Mouse (Mus musculus): ENCODE data around the gene Txn2. TPM values are rescaled to one million over a fixed set of nuclear protein-coding genes. Genes with fewer than 3 reads are reported as not detected.

Txn2 gene
- polyA plus RNA-seq, 1 experiment from 2014 or later: 259 TPM

GRCm38 (mm10) chr15:77911065-77911464, 17.7 kb downstream of the Txn2 start:
- Histone ChIP-seq H3K27ac (ENCODE audit: low read length) (peak overlapping the region; percentile 41; the same call in 1 of the 2 replicates), H3K4me3 (ENCODE audit: low read depth, low read length) (no peak overlapping the region), H3K9me3 (ENCODE audit: control insufficient read depth, low read depth, low read length) (no peaks in the 10 kb centered on the region), H3K4me1 (ENCODE audit: control insufficient read depth, insufficient read depth, low read length) (peaks cover 9% of the 10 kb centered on the region), H3K36me3 (ENCODE audit: control insufficient read depth, insufficient read depth, low read length) (peaks cover 14% of the 10 kb centered on the region), H3K9ac (replicated peaks; ENCODE audit: low read depth, low read length) (no peak overlapping the region), H3K4me2 (replicated peaks; ENCODE audit: low read depth, low read length) (no peak overlapping the region), H3K27me3 (ENCODE audit: control insufficient read depth, insufficient read depth, low read length) (no peaks in the 10 kb centered on the region)
- peak; percentile 72 for ATAC-seq (ENCODE audit: insufficient number of reproducible peaks, insufficient read depth, low FRiP score, low read depth)
- 15% methylated on average over 2 of the region's 2 CpGs for WGBS

DNA sequence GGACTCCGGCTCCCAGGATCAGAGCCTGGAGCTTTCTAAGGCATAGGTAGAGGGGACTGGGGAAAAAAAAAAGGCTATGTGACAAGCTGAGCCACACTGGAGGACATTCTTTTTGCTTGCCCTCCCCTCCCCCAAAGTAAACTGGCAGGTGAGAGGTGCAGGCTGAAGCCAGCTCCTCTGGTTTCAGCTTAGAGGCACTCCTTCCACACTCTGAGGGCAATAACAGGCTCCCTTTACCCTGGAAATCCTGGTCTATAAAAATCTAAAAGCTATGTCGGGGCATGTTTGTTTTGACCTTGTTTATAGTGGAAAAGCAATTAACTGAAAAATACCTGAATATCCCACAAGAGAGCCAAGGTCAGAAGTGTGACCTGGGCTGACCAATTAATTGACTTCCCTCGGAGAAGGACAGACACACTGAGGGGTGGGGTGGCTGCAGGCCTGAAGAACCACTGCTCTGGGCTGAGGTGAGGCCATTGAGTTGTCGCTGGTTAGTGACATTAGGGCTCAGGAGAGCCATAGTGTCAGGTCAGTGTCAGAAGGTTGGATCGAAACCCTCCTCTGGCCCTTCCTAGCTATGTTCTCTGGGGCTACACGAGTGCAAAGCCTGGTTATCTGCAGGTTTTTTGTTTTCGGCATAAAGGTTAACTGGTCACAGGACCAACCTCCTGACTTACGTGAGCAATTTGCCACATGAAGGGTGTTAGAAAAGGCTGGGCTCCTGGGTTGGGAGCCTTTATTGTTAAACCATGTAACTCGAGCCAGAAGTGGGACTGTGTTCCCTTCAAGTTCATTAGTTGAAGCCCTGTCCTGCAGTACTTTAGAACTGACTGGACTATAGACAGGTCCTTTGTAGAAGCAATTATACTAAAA, 20.9 kb downstream of the Txn2 start:
- 50% methylated on average over 9 of the region's 9 CpGs for WGBS
- H3K27ac ChIP-seq (ENCODE audit: low read length): peak overlapping the region; percentile 82
- no peak overlapping the region; the same call in 1 of the 2 replicates for H3K4me2 ChIP-seq (replicated peaks; ENCODE audit: low read depth, low read length)
- H3K9ac ChIP-seq (replicated peaks; ENCODE audit: low read depth, low read length): no peak overlapping the region
- H3K9me3 ChIP-seq (ENCODE audit: control insufficient read depth, low read depth, low read length): no peaks in the 10 kb centered on the region
- no peak overlapping the region for H3K4me3 ChIP-seq (ENCODE audit: low read depth, low read length)
- ATAC-seq (ENCODE audit: insufficient number of reproducible peaks, insufficient read depth, low FRiP score, low read depth): no peak
- peaks cover 30% of the 10 kb centered on the region for H3K4me1 ChIP-seq (ENCODE audit: control insufficient read depth, insufficient read depth, low read length)
- H3K36me3 ChIP-seq (ENCODE audit: control insufficient read depth, insufficient read depth, low read length): no peaks in the 10 kb centered on the region
- H3K27me3 ChIP-seq (ENCODE audit: control insufficient read depth, insufficient read depth, low read length): no peaks in the 10 kb centered on the region

GRCm38 (mm10) chr15:77906545-77906944, 22.3 kb downstream of the Txn2 start:
- H3K9me3 ChIP-seq (ENCODE audit: control insufficient read depth, low read depth, low read length): no peaks in the 10 kb centered on the region
- no peaks in the 10 kb centered on the region for H3K36me3 ChIP-seq (ENCODE audit: control insufficient read depth, insufficient read depth, low read length)
- WGBS: 50% methylated on average over 10 of the region's 10 CpGs
- H3K27me3 ChIP-seq (ENCODE audit: control insufficient read depth, insufficient read depth, low read length): no peaks in the 10 kb centered on the region
- ATAC-seq (ENCODE audit: insufficient number of reproducible peaks, insufficient read depth, low FRiP score, low read depth): no peak
- H3K9ac ChIP-seq (replicated peaks; ENCODE audit: low read depth, low read length): no peak overlapping the region
- peaks cover 30% of the 10 kb centered on the region for H3K4me1 ChIP-seq (ENCODE audit: control insufficient read depth, insufficient read depth, low read length)
- no peak overlapping the region for H3K4me2 ChIP-seq (replicated peaks; ENCODE audit: low read depth, low read length)
- H3K27ac ChIP-seq (ENCODE audit: low read length): peak overlapping the region; percentile 84; the same call in 1 of the 2 replicates
- H3K4me3 ChIP-seq (ENCODE audit: low read depth, low read length): no peak overlapping the region

- H3K9ac ChIP-seq (replicated peaks; ENCODE audit: low read depth, low read length): no peak overlapping the region
Observed at GRCm38 (mm10) chr15:77906081-77906480, 22.7 kb downstream of the Txn2 start.

GRCm38 (mm10) chr15:77905275-77905970, 23.4 kb downstream of the Txn2 start:
- ATAC-seq (ENCODE audit: insufficient number of reproducible peaks, insufficient read depth, low FRiP score, low read depth): peak; percentile 87
- 6% methylated on average over 26 of the region's 26 CpGs for WGBS

More at GRCm38 (mm10) chr15:77906081-77906480, 22.7 kb downstream of the Txn2 start:
- no peak overlapping the region for H3K4me3 ChIP-seq (ENCODE audit: low read depth, low read length)
- peak overlapping the region; percentile 84 for H3K27ac ChIP-seq (ENCODE audit: low read length)
- H3K4me2 ChIP-seq (replicated peaks; ENCODE audit: low read depth, low read length): peak overlapping the region; percentile 41; the same call in 1 of the 2 replicates
- ATAC-seq (ENCODE audit: insufficient number of reproducible peaks, insufficient read depth, low FRiP score, low read depth): no peak
- no peaks in the 10 kb centered on the region for H3K36me3 ChIP-seq (ENCODE audit: control insufficient read depth, insufficient read depth, low read length)
- no peaks in the 10 kb centered on the region for H3K27me3 ChIP-seq (ENCODE audit: control insufficient read depth, insufficient read depth, low read length)
- peaks cover 30% of the 10 kb centered on the region for H3K4me1 ChIP-seq (ENCODE audit: control insufficient read depth, insufficient read depth, low read length)
- no peaks in the 10 kb centered on the region for H3K9me3 ChIP-seq (ENCODE audit: control insufficient read depth, low read depth, low read length)
- WGBS: 81% methylated on average over 8 of the region's 8 CpGs

GRCm38 (mm10) chr15:77904363-77904892, 24.4 kb downstream of the Txn2 start:
- 0 out of 2 replicates have a peak, but pooled peaks have one; percentile 18 for ATAC-seq (ENCODE audit: insufficient number of reproducible peaks, insufficient read depth, low FRiP score, low read depth)
- H3K4me3 ChIP-seq (ENCODE audit: low read depth, low read length): 0 out of 2 replicates have a peak overlapping the region, but pooled peaks have one; percentile 2
- 19% methylated on average over 12 of the region's 12 CpGs for WGBS

More at GRCm38 (mm10) chr15:77905275-77905970, 23.4 kb downstream of the Txn2 start:
- H3K9me3 ChIP-seq (ENCODE audit: control insufficient read depth, low read depth, low read length): no peaks in the 10 kb centered on the region
- no peaks in the 10 kb centered on the region for H3K27me3 ChIP-seq (ENCODE audit: control insufficient read depth, insufficient read depth, low read length)
- H3K4me1 ChIP-seq (ENCODE audit: control insufficient read depth, insufficient read depth, low read length): peaks cover 30% of the 10 kb centered on the region
- peak overlapping the region; percentile 41 for H3K4me2 ChIP-seq (replicated peaks; ENCODE audit: low read depth, low read length)
- H3K9ac ChIP-seq (replicated peaks; ENCODE audit: low read depth, low read length): peak overlapping the region; percentile 22
- H3K4me3 ChIP-seq (ENCODE audit: low read depth, low read length): peak overlapping the region; percentile 2; the same call in 1 of the 2 replicates
- H3K27ac ChIP-seq (ENCODE audit: low read length): peak overlapping the region; percentile 84
- no peaks in the 10 kb centered on the region for H3K36me3 ChIP-seq (ENCODE audit: control insufficient read depth, insufficient read depth, low read length)

DNA sequence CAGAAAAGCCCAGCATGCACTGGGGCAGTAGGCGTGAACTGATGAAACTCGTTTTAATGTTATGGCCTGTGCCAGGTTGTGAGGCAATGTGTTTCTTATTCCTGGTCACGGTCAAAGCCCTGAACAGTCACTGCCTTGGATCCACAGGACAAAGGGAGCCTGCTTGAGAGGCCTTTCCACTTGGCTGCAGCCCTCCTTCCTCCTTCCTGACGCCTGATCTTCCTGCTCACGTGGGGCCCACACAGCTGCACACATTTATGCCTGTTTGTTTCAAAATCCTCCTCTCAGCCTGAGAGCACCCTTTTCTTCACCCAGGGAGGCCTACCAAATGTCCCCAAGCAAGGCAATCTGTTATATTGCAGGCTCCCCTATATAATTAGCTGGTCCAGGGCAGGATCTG, 25.6 kb downstream of the Txn2 start:
- Histone ChIP-seq H3K9me3 (ENCODE audit: control insufficient read depth, low read depth, low read length) (no peaks in the 10 kb centered on the region), H3K27me3 (ENCODE audit: control insufficient read depth, insufficient read depth, low read length) (no peaks in the 10 kb centered on the region), H3K4me1 (ENCODE audit: control insufficient read depth, insufficient read depth, low read length) (peaks cover 30% of the 10 kb centered on the region), H3K9ac (replicated peaks; ENCODE audit: low read depth, low read length) (no peak overlapping the region), H3K4me2 (replicated peaks; ENCODE audit: low read depth, low read length) (no peak overlapping the region), H3K27ac (ENCODE audit: low read length) (no peak overlapping the region; the same call in 1 of the 2 replicates), H3K4me3 (ENCODE audit: low read depth, low read length) (no peak overlapping the region), H3K36me3 (ENCODE audit: control insufficient read depth, insufficient read depth, low read length) (no peaks in the 10 kb centered on the region)
- 57% methylated on average over 5 of the region's 5 CpGs for WGBS
- ATAC-seq (ENCODE audit: insufficient number of reproducible peaks, insufficient read depth, low FRiP score, low read depth): no peak

More at GRCm38 (mm10) chr15:77904363-77904892, 24.4 kb downstream of the Txn2 start:
- H3K4me2 ChIP-seq (replicated peaks; ENCODE audit: low read depth, low read length): peak overlapping the region; percentile 41; the same call in 1 of the 2 replicates
- H3K4me1 ChIP-seq (ENCODE audit: control insufficient read depth, insufficient read depth, low read length): peaks cover 30% of the 10 kb centered on the region
- no peaks in the 10 kb centered on the region for H3K27me3 ChIP-seq (ENCODE audit: control insufficient read depth, insufficient read depth, low read length)
- no peaks in the 10 kb centered on the region for H3K36me3 ChIP-seq (ENCODE audit: control insufficient read depth, insufficient read depth, low read length)
- H3K27ac ChIP-seq (ENCODE audit: low read length): peak overlapping the region; percentile 84
- no peak overlapping the region for H3K9ac ChIP-seq (replicated peaks; ENCODE audit: low read depth, low read length)
- no peaks in the 10 kb centered on the region for H3K9me3 ChIP-seq (ENCODE audit: control insufficient read depth, low read depth, low read length)

DNA sequence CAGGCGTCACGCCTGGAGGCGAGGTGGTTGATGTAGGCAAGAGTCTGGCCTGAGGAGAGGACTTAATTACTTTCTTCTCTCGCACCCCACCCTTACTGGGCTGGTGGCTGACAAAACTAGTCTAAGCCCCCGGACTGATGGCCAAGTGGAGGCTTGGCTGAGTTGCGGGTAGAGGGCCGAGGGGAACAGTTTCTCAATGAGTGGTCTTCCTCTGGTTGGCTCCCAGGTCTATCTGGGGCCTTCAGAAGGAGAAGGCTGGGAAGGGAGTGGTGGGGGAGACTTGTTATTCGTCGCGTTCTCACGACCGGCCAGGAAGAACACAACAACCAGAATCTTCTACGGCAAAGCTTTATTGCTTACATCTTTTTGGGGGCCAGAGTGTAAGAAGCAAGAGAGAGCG, 33.9 kb downstream of the Txn2 start:
- Histone ChIP-seq H3K27ac (ENCODE audit: low read length) (no peak overlapping the region), H3K36me3 (ENCODE audit: control insufficient read depth, insufficient read depth, low read length) (no peaks in the 10 kb centered on the region), H3K4me1 (ENCODE audit: control insufficient read depth, insufficient read depth, low read length) (no peaks in the 10 kb centered on the region), H3K9me3 (ENCODE audit: control insufficient read depth, low read depth, low read length) (no peaks in the 10 kb centered on the region), H3K9ac (replicated peaks; ENCODE audit: low read depth, low read length) (no peak overlapping the region), H3K27me3 (ENCODE audit: control insufficient read depth, insufficient read depth, low read length) (no peaks in the 10 kb centered on the region), H3K4me2 (replicated peaks; ENCODE audit: low read depth, low read length) (no peak overlapping the region), H3K4me3 (ENCODE audit: low read depth, low read length) (no peak overlapping the region)
- no peak for ATAC-seq (ENCODE audit: insufficient number of reproducible peaks, insufficient read depth, low FRiP score, low read depth)
- WGBS: 79% methylated on average over 13 of the region's 14 CpGs

Data from stomach, embryonic 14.5 days (tissue).